Mouse (Mus musculus): ENCODE results near the gene Pias1. TPM values are rescaled to one million over a fixed set of nuclear protein-coding genes. Genes with fewer than 3 reads are reported as not detected.

The Pias1 gene
- polyA plus RNA-seq, 1 experiment from 2014 or later = 65.4 TPM

GRCm38 (mm10) chr9:62838506-62839171, 149.1 kb downstream of the Pias1 start, which contains the start of gene Cln6:
Gene Cln6 (plus strand): TSS chr9:62838785.
- peak within 1 kb of the TSS; percentile 75 for H3K9ac ChIP-seq (replicated peaks; ENCODE audit: low read length)
- DNase-seq = peak; percentile 83
- peak; percentile 84 for ATAC-seq (ENCODE audit: low FRiP score, low TSS enrichment)
- H3K4me1 ChIP-seq (ENCODE audit: control insufficient read depth, insufficient read depth, low read length) = peaks cover 14% of the 10 kb centered on the region; the same call in 1 of the 2 replicates
- peak within 1 kb of the TSS; percentile 94 for H3K4me2 ChIP-seq (ENCODE audit: low read length)
- H3K27ac ChIP-seq (replicated peaks; ENCODE audit: low read depth, low read length) = peak within 1 kb of the TSS; percentile 61
- WGBS = under 1% methylated on average over 48 of the region's 48 CpGs
- H3K36me3 ChIP-seq (ENCODE audit: control insufficient read depth, insufficient read depth, low read length) = no peaks in the 10 kb centered on the region
- H3K4me3 ChIP-seq (replicated peaks; ENCODE audit: low read depth, low read length) = peak within 1 kb of the TSS; percentile 63
- no peaks in the 10 kb centered on the region for H3K9me3 ChIP-seq (ENCODE audit: control insufficient read depth, low read length)
- no peaks in the 10 kb centered on the region for H3K27me3 ChIP-seq (ENCODE audit: control insufficient read depth, insufficient read depth, low read length)

- Histone ChIP-seq H3K4me1 (ENCODE audit: control insufficient read depth, insufficient read depth, low read length) (peaks cover 14% of the 10 kb centered on the region; the same call in 1 of the 2 replicates), H3K4me3 (replicated peaks; ENCODE audit: low read depth, low read length) (peak overlapping the region; percentile 63), H3K4me2 (ENCODE audit: low read length) (peak overlapping the region; percentile 94), H3K27me3 (ENCODE audit: control insufficient read depth, insufficient read depth, low read length) (no peaks in the 10 kb centered on the region), H3K9ac (replicated peaks; ENCODE audit: low read length) (peak overlapping the region; percentile 75; the same call in 1 of the 2 replicates), H3K27ac (replicated peaks; ENCODE audit: low read depth, low read length) (0 out of 2 replicates have a peak overlapping the region, but pooled peaks have one; percentile 13), H3K36me3 (ENCODE audit: control insufficient read depth, insufficient read depth, low read length) (no peaks in the 10 kb centered on the region), H3K9me3 (ENCODE audit: control insufficient read depth, low read length) (no peaks in the 10 kb centered on the region)
- no peak for DNase-seq
- 18% methylated on average over 8 of the region's 8 CpGs for WGBS
- ATAC-seq (ENCODE audit: low FRiP score, low TSS enrichment) = no peak; the same call in 1 of the 2 replicates
Measured at GRCm38 (mm10) chr9:62838146-62838505, 149.6 kb downstream of the Pias1 start.

GRCm38 (mm10) chr9:62837611-62838010, 150.1 kb downstream of the Pias1 start:
- Histone ChIP-seq H3K4me1 (ENCODE audit: control insufficient read depth, insufficient read depth, low read length) (peaks cover 14% of the 10 kb centered on the region; the same call in 1 of the 2 replicates), H3K9me3 (ENCODE audit: control insufficient read depth, low read length) (no peaks in the 10 kb centered on the region), H3K27me3 (ENCODE audit: control insufficient read depth, insufficient read depth, low read length) (no peaks in the 10 kb centered on the region), H3K4me2 (ENCODE audit: low read length) (no peak overlapping the region; the same call in 1 of the 2 replicates), H3K27ac (replicated peaks; ENCODE audit: low read depth, low read length) (0 out of 2 replicates have a peak overlapping the region, but pooled peaks have one; percentile 0), H3K4me3 (replicated peaks; ENCODE audit: low read depth, low read length) (no peak overlapping the region), H3K36me3 (ENCODE audit: control insufficient read depth, insufficient read depth, low read length) (no peaks in the 10 kb centered on the region), H3K9ac (replicated peaks; ENCODE audit: low read length) (no peak overlapping the region)
- 54% methylated on average over 3 of the region's 3 CpGs for WGBS
- ATAC-seq (ENCODE audit: low FRiP score, low TSS enrichment) = no peak
- no peak for DNase-seq

- no peak overlapping the region for H3K9ac ChIP-seq (replicated peaks; ENCODE audit: low read length)
- H3K4me2 ChIP-seq (ENCODE audit: low read length) = no peak overlapping the region
- no peak for DNase-seq
- H3K36me3 ChIP-seq (ENCODE audit: control insufficient read depth, insufficient read depth, low read length) = no peaks in the 10 kb centered on the region
- peaks cover 14% of the 10 kb centered on the region; the same call in 1 of the 2 replicates for H3K4me1 ChIP-seq (ENCODE audit: control insufficient read depth, insufficient read depth, low read length)
- ATAC-seq (ENCODE audit: low FRiP score, low TSS enrichment) = no peak
- 50% methylated on average over 4 of the region's 4 CpGs for WGBS
- no peak overlapping the region for H3K27ac ChIP-seq (replicated peaks; ENCODE audit: low read depth, low read length)
- H3K9me3 ChIP-seq (ENCODE audit: control insufficient read depth, low read length) = no peaks in the 10 kb centered on the region
- no peak overlapping the region for H3K4me3 ChIP-seq (replicated peaks; ENCODE audit: low read depth, low read length)
- no peaks in the 10 kb centered on the region for H3K27me3 ChIP-seq (ENCODE audit: control insufficient read depth, insufficient read depth, low read length)
Measured at GRCm38 (mm10) chr9:62835705-62836446, 151.8 kb downstream of the Pias1 start.

GRCm38 (mm10) chr9:62834906-62835305, 152.8 kb downstream of the Pias1 start:
- Histone ChIP-seq H3K9me3 (ENCODE audit: control insufficient read depth, low read length) (no peaks in the 10 kb centered on the region), H3K9ac (replicated peaks; ENCODE audit: low read length) (no peak overlapping the region), H3K4me3 (replicated peaks; ENCODE audit: low read depth, low read length) (no peak overlapping the region), H3K4me1 (ENCODE audit: control insufficient read depth, insufficient read depth, low read length) (peaks cover 14% of the 10 kb centered on the region; the same call in 1 of the 2 replicates), H3K4me2 (ENCODE audit: low read length) (no peak overlapping the region), H3K27ac (replicated peaks; ENCODE audit: low read depth, low read length) (no peak overlapping the region), H3K27me3 (ENCODE audit: control insufficient read depth, insufficient read depth, low read length) (no peaks in the 10 kb centered on the region), H3K36me3 (ENCODE audit: control insufficient read depth, insufficient read depth, low read length) (no peaks in the 10 kb centered on the region)
- 85% methylated on average over 5 of the region's 5 CpGs for WGBS
- no peak for ATAC-seq (ENCODE audit: low FRiP score, low TSS enrichment)
- DNase-seq = no peak

- H3K9me3 ChIP-seq (ENCODE audit: control insufficient read depth, low read length) = no peaks in the 10 kb centered on the region
- H3K9ac ChIP-seq (replicated peaks; ENCODE audit: low read length) = no peak overlapping the region
- ATAC-seq (ENCODE audit: low FRiP score, low TSS enrichment) = no peak
- no peaks in the 10 kb centered on the region for H3K36me3 ChIP-seq (ENCODE audit: control insufficient read depth, insufficient read depth, low read length)
- no peak for DNase-seq
- no peaks in the 10 kb centered on the region for H3K27me3 ChIP-seq (ENCODE audit: control insufficient read depth, insufficient read depth, low read length)
- no peak overlapping the region for H3K4me2 ChIP-seq (ENCODE audit: low read length)
- 83% methylated on average over 6 of the region's 6 CpGs for WGBS
- peaks cover 15% of the 10 kb centered on the region for H3K4me1 ChIP-seq (ENCODE audit: control insufficient read depth, insufficient read depth, low read length)
- H3K4me3 ChIP-seq (replicated peaks; ENCODE audit: low read depth, low read length) = no peak overlapping the region
- no peak overlapping the region for H3K27ac ChIP-seq (replicated peaks; ENCODE audit: low read depth, low read length)
Measured at GRCm38 (mm10) chr9:62829877-62830276, 157.8 kb downstream of the Pias1 start.

- Histone ChIP-seq H3K27me3 (ENCODE audit: control insufficient read depth, insufficient read depth, low read length) (no peaks in the 10 kb centered on the region), H3K4me2 (ENCODE audit: low read length) (peak overlapping the region; percentile 54), H3K36me3 (ENCODE audit: control insufficient read depth, insufficient read depth, low read length) (no peaks in the 10 kb centered on the region), H3K27ac (replicated peaks; ENCODE audit: low read depth, low read length) (no peak overlapping the region), H3K4me3 (replicated peaks; ENCODE audit: low read depth, low read length) (peak overlapping the region; percentile 32), H3K4me1 (ENCODE audit: control insufficient read depth, insufficient read depth, low read length) (peaks cover 15% of the 10 kb centered on the region), H3K9me3 (ENCODE audit: control insufficient read depth, low read length) (no peaks in the 10 kb centered on the region), H3K9ac (replicated peaks; ENCODE audit: low read length) (no peak overlapping the region; the same call in 1 of the 2 replicates)
- DNase-seq (peak; percentile 95), ATAC-seq (ENCODE audit: low FRiP score, low TSS enrichment) (peak; percentile 92)
- under 1% methylated on average over 23 of the region's 23 CpGs for WGBS
Measured at GRCm38 (mm10) chr9:62828662-62829086, 159.1 kb downstream of the Pias1 start.

Measured in midbrain, embryonic 14.5 days (tissue).